ENCODE assay signal across 8 mouse cellular contexts in the genomic region with DNA sequence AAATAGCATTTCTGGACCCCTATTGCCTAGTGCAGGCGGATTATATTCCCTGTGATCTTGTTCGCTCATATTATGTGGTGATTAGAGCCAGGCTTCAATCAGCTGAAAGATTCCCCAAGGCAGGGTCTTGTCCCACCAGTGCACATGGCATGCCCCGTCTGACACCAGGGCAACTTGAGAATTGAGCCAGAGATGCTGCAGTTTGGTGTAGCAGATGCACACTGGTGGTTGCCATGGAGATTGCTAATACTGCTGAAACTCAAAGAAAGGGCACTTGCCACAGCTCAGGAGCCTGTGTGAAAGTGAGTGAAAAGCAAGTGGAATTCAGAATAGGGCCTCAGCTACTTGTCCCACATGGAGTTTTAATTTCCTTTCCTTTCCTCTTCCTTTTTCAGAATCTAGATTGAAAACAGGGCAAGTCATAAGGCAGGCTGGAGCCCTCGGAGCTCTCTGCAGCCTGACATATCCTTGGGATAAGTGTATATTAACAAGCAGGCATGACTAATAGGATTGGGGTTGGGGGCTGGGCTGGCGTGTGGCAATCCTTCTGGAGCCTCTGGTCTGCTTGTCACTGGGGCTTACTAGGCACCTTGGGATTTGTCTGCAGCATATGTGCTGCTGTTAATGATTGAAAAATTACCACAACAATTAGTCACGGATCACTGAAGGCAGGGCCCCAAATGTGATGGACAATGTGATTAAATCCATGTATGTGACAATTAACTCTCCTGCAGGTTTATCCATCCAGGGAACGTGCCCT.
A peak's percentile ranks its signal among the peaks of the same experiment; 100 is the strongest.
DNase-seq lines count a peak whose midpoint lies in the region; ATAC-seq lines count a peak whose summit lies in the region.

No protein-coding gene starts in this region.

- WGBS in hindbrain, embryonic 14.5 days, result 5% methylated on average over 7 of the region's 7 CpGs
- WGBS in liver, embryonic 11.5 days, result 68% methylated on average over 7 of the region's 7 CpGs

- H3K36me3 ChIP-seq in hindbrain, embryonic 14.5 days (replicated peaks; ENCODE audit: control insufficient read depth, insufficient read depth), result no peaks in the 10 kb centered on the region
- H3K36me3 ChIP-seq in liver, embryonic 11.5 days (ENCODE audit: control insufficient read depth, insufficient read depth, low read length), result no peaks in the 10 kb centered on the region

- no peaks in the 10 kb centered on the region for H3K9me3 ChIP-seq in hindbrain, embryonic 14.5 days (ENCODE audit: control insufficient read depth, low read length)
- no peaks in the 10 kb centered on the region for H3K9me3 ChIP-seq in liver, embryonic 11.5 days (ENCODE audit: control insufficient read depth, low read length)

- peak; percentile 91 for ATAC-seq in hindbrain, embryonic 14.5 days (ENCODE audit: low FRiP score)
- ATAC-seq in liver, embryonic 11.5 days (replicated peaks; ENCODE audit: low FRiP score), result no peak

- H3K4me1 ChIP-seq in hindbrain, embryonic 14.5 days (replicated peaks; ENCODE audit: control insufficient read depth, insufficient read depth, low read length), result peaks cover 25% of the 10 kb centered on the region
- H3K4me1 ChIP-seq in liver, embryonic 11.5 days (replicated peaks; ENCODE audit: control insufficient read depth, insufficient read depth, low read length), result no peaks in the 10 kb centered on the region

- peak overlapping the region; percentile 83 for H3K27ac ChIP-seq in hindbrain, embryonic 14.5 days
- no peak overlapping the region for H3K27ac ChIP-seq in liver, embryonic 11.5 days (ENCODE audit: low read depth, low read length)

- peak overlapping the region; percentile 33; the same call in 1 of the 2 replicates for H3K9ac ChIP-seq in hindbrain, embryonic 14.5 days
- H3K9ac ChIP-seq in liver, embryonic 11.5 days (ENCODE audit: low read depth, low read length), result no peak overlapping the region

- peak; percentile 49 to 64 for DNase-seq in right cerebral cortex, postnatal 10 days (ENCODE audit: low spot score in 2 of 2)
- no peak for DNase-seq in right cerebral cortex, adult 2 months (ENCODE audit: low spot score in 2 of 2)
- peak; percentile 76 for DNase-seq in hindbrain, embryonic 14.5 days (ENCODE audit: low spot score)
- peak; percentile 35 to 42 for DNase-seq in left cerebral cortex, postnatal 25 days (ENCODE audit: low spot score in 2 of 2)
- peak; percentile 81 for DNase-seq in retina, postnatal 7 days (ENCODE audit: low read depth, low spot score)
- DNase-seq in gastrocnemius, postnatal 36 days, result no peak
- no peak for DNase-seq in heart, postnatal 14 days
- no peak for DNase-seq in liver, embryonic 11.5 days (ENCODE audit: low spot score)

- peak overlapping the region; percentile 36 for H3K4me2 ChIP-seq in hindbrain, embryonic 14.5 days (replicated peaks)
- H3K4me2 ChIP-seq in liver, embryonic 11.5 days, result no peak overlapping the region

- H3K4me3 ChIP-seq in hindbrain, embryonic 14.5 days (replicated peaks; ENCODE audit: low read length), result no peak overlapping the region
- no peak overlapping the region for H3K4me3 ChIP-seq in liver, embryonic 11.5 days (ENCODE audit: low read depth, low read length)

- intact Hi-C loops in left cerebral cortex, postnatal 25 days (cut with DNase I), result loop anchor here (2.0 to 5.0 kb wide), 3 partner anchors 209 to 1030 kb away; no protein-coding TSS in a partner anchor
- intact Hi-C loops in gastrocnemius, postnatal 36 days (cut with DNase I), result loop anchor here (5.0 to 10.0 kb wide), 2 partner anchors 442 to 1029 kb away; no protein-coding TSS in a partner anchor
- intact Hi-C loops in heart, postnatal 14 days (cut with DNase I), result loop anchor here (2.0 to 5.0 kb wide), 3 partner anchors 264 to 1029 kb away; no protein-coding TSS in a partner anchor

- H3K27me3 ChIP-seq in hindbrain, embryonic 14.5 days (ENCODE audit: control insufficient read depth, insufficient read depth, low read length), result peaks cover 11% of the 10 kb centered on the region; the same call in 1 of the 2 replicates
- no peaks in the 10 kb centered on the region for H3K27me3 ChIP-seq in liver, embryonic 11.5 days (replicated peaks; ENCODE audit: control insufficient read depth, insufficient read depth, low read length)

Comparison
In these comparisons a context has a peak if more than half of its experiments do, and no peak if none do; other contexts are left out.
1. DNase-seq: peak in right cerebral cortex, postnatal 10 days (2 of 2), hindbrain, embryonic 14.5 days (single experiment), left cerebral cortex, postnatal 25 days (2 of 2) and retina, postnatal 7 days (single experiment); none in right cerebral cortex, adult 2 months (0 of 2), gastrocnemius, postnatal 36 days (0 of 2), heart, postnatal 14 days (0 of 2) and liver, embryonic 11.5 days (single experiment).